9 mouse cellular contexts compared by ENCODE assay signal in genomic region chr19:57161010-57161660, GRCm38 (mm10).
A peak's percentile ranks its signal among the peaks of the same experiment; 100 is the strongest.
DNase-seq lines count a peak whose midpoint lies in the region; ATAC-seq and TF ChIP-seq lines count a peak whose summit lies in the region.
"Had no signal": no experiment of that assay in that cellular context is flagged by ENCODE, and none has a peak within 500 bp of the region (broad histone marks: within the 10 kb centered on the region; RNA-seq: fewer than 3 reads in every experiment).

No protein-coding gene starts in this region.

- peak; percentile 77 for ATAC-seq in common myeloid progenitor, adult 5-6 weeks (replicated peaks; ENCODE audit: low read depth, poor library complexity, severe bottlenecking)
- no peak for ATAC-seq in erythroid progenitor cell, adult 5-6 weeks (replicated peaks; ENCODE audit: low FRiP score, poor library complexity, severe bottlenecking)

- no peak overlapping the region for H3ac ChIP-seq in C2C12 (ENCODE audit: control insufficient read depth, insufficient read length, low read depth)

- peak; percentile 36 for TF ChIP-seq CTCF in C2C12 (IDR thresholded peaks at IDR 0.05; ENCODE audit: control insufficient read depth, insufficient read depth, insufficient read length)

- H3K36me3 ChIP-seq in C2C12 (ENCODE audit: control insufficient read depth, insufficient read depth), result no peaks in the 10 kb centered on the region
- H3K36me3 ChIP-seq: limb, embryonic 13.5 days had no signal

- no peak overlapping the region for H3K4me3 ChIP-seq in C2C12 (ENCODE audit: insufficient read depth, poor library complexity, severe bottlenecking)
- H3K4me3 ChIP-seq: limb, embryonic 13.5 days had no signal

- no peaks in the 10 kb centered on the region for H3K27me3 ChIP-seq in C2C12 (ENCODE audit: control insufficient read depth, insufficient read depth, insufficient read length)

- H3K79me3 ChIP-seq in C2C12 (ENCODE audit: low read depth), result no peaks in the 10 kb centered on the region

- H3K79me2 ChIP-seq in C2C12 (ENCODE audit: control insufficient read depth, insufficient read depth), result no peaks in the 10 kb centered on the region

- peak; percentile 54 to 71 for DNase-seq in left cerebral cortex, adult 18-20 months (ENCODE audit: low spot score in 2 of 2)
- no peak for DNase-seq in left cerebral cortex, adult 8-10 months (ENCODE audit: low spot score in 2 of 2)
- peak; percentile 33 for DNase-seq in MN1 (ENCODE audit: low spot score)
- DNase-seq in kidney, adult 9 months, result peak; percentile 74
- peak; percentile 67 for DNase-seq in naive thymus-derived CD4-positive, alpha-beta T cell, adult 2 months (ENCODE audit: low read depth)

TF ChIP-seq in C2C12, 6 proteins besides CTCF, POLR2A, EP300 and RAD21:
- TF ChIP-seq USF1 (IDR thresholded peaks at IDR 0.05; ENCODE audit: low read depth) (no peak), MYOD1 (IDR thresholded peaks at IDR 0.05; ENCODE audit: control insufficient read depth, insufficient read length, low read depth) (no peak), MYOG (IDR thresholded peaks at IDR 0.05; ENCODE audit: control insufficient read depth, extremely low read depth, insufficient read length) (no peak), MAX (IDR thresholded peaks at IDR 0.05) (no peak), FOSL1 (IDR thresholded peaks at IDR 0.05; ENCODE audit: insufficient read depth, low read length, poor library complexity, severe bottlenecking) (no peak), CEBPB (IDR thresholded peaks at IDR 0.05; ENCODE audit: low read depth) (no peak)

Comparison
In these comparisons a context has a peak if more than half of its experiments do, and no peak if none do; other contexts are left out.
1. DNase-seq: peak in left cerebral cortex, adult 18-20 months (2 of 2), MN1 (single experiment), kidney, adult 9 months (single experiment) and naive thymus-derived CD4-positive, alpha-beta T cell, adult 2 months (single experiment); none in left cerebral cortex, adult 8-10 months (0 of 2).